In the genomic region with DNA sequence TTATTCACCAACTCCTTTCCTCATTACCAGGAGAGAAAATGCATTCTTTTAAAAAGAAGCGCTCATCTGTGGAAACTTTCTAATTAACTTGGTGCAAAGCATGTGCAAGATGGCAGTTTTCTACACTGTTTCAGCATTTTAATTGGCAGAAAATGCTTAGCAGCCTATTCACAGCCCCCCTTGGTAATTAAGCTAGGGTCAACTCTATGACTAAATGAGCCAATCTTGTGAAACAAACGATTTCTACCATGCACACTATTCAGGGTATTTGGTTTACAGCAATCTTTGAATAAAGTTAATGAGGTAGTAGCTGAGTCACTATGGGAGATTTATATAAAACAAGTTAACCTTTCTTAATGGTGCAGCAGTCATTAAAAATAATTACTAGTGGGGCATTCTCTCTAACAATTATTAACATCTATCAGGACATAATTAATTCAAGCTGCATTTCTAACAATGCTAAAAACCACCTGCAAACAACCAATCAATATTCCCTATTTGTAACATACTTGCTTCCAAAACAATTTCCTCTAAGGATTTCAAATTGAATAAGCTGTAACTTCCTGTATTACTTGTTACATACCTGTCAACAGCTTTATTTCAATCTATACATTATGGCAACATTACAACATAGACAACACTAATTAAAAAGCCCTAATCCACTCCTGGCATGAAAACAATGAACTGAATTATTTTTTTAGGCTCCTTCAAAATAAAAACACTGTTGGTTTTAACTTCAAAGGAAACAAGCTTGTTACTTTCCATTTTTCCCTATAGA, we compare ENCODE assay signal across 15 mouse cellular contexts.
DNase-seq lines count a peak whose midpoint lies in the region; ATAC-seq lines count a peak whose summit lies in the region.
"Had no signal": no experiment of that assay in that cellular context is flagged by ENCODE, and none has a peak within 500 bp of the region (broad histone marks: within the 10 kb centered on the region; RNA-seq: fewer than 3 reads in every experiment).

No protein-coding gene starts in this region.

- 18% methylated on average over 2 of the region's 2 CpGs for WGBS in forebrain, embryonic 11.5 days
- WGBS in forebrain, embryonic 10.5 days = 31% methylated on average over 2 of the region's 2 CpGs
- 41% methylated on average over 2 of the region's 2 CpGs for WGBS in midbrain, embryonic 13.5 days
- WGBS in midbrain, embryonic 11.5 days = 70% methylated on average over 2 of the region's 2 CpGs

- no peak overlapping the region for H3K9ac ChIP-seq in forebrain, embryonic 11.5 days (ENCODE audit: low read length)
- H3K9ac ChIP-seq in midbrain, embryonic 13.5 days (replicated peaks) = no peak overlapping the region
- no peak overlapping the region for H3K9ac ChIP-seq in midbrain, embryonic 11.5 days (ENCODE audit: low read length)
- H3K9ac ChIP-seq: embryonic facial prominence, embryonic 12.5 days; liver, embryonic 13.5 days had no signal

- no peaks in the 10 kb centered on the region for H3K4me1 ChIP-seq in forebrain, embryonic 11.5 days (replicated peaks; ENCODE audit: control insufficient read depth, insufficient read depth, low read length)
- H3K4me1 ChIP-seq in forebrain, embryonic 10.5 days = peaks cover 16% of the 10 kb centered on the region
- H3K4me1 ChIP-seq in midbrain, embryonic 13.5 days (replicated peaks) = 0 out of 2 replicates have a peak, but pooled peaks cover 3% of the 10 kb centered on the region
- H3K4me1 ChIP-seq in midbrain, embryonic 11.5 days (ENCODE audit: control insufficient read depth, insufficient read depth, low read length) = no peaks in the 10 kb centered on the region
- H3K4me1 ChIP-seq: embryonic facial prominence, embryonic 12.5 days; liver, embryonic 13.5 days had no signal

- H3K27me3 ChIP-seq in forebrain, embryonic 11.5 days (ENCODE audit: control insufficient read depth, insufficient read depth, low read length) = peaks cover 16% of the 10 kb centered on the region
- peaks cover 78% of the 10 kb centered on the region for H3K27me3 ChIP-seq in forebrain, embryonic 10.5 days (ENCODE audit: poor library complexity, severe bottlenecking)
- H3K27me3 ChIP-seq in midbrain, embryonic 13.5 days = no peaks in the 10 kb centered on the region
- no peaks in the 10 kb centered on the region for H3K27me3 ChIP-seq in midbrain, embryonic 11.5 days (ENCODE audit: control insufficient read depth, insufficient read depth, low read length)
- H3K27me3 ChIP-seq: embryonic facial prominence, embryonic 12.5 days; liver, embryonic 13.5 days had no signal

- peaks cover under 1% of the 10 kb centered on the region; the same call in 1 of the 2 replicates for H3K36me3 ChIP-seq in forebrain, embryonic 11.5 days (ENCODE audit: control insufficient read depth, insufficient read depth, low read length)
- peaks cover 59% of the 10 kb centered on the region for H3K36me3 ChIP-seq in forebrain, embryonic 10.5 days (replicated peaks)
- peaks cover 24% of the 10 kb centered on the region for H3K36me3 ChIP-seq in midbrain, embryonic 13.5 days
- peaks cover 5% of the 10 kb centered on the region for H3K36me3 ChIP-seq in midbrain, embryonic 11.5 days (ENCODE audit: control insufficient read depth, insufficient read depth, low read length)

- ATAC-seq in forebrain, embryonic 11.5 days (replicated peaks; ENCODE audit: low FRiP score) = peak; percentile 96
- ATAC-seq in midbrain, embryonic 13.5 days = peak; percentile 55; the same call in 1 of the 2 replicates
- ATAC-seq in midbrain, embryonic 11.5 days (ENCODE audit: low FRiP score) = no peak
- ATAC-seq: intestine, embryonic 16.5 days; lung, postnatal 0 days had no signal

- no peak overlapping the region for H3K27ac ChIP-seq in forebrain, embryonic 11.5 days (ENCODE audit: low read depth, low read length)
- H3K27ac ChIP-seq in forebrain, embryonic 10.5 days = no peak overlapping the region
- no peak overlapping the region for H3K27ac ChIP-seq in midbrain, embryonic 13.5 days
- H3K27ac ChIP-seq in midbrain, embryonic 11.5 days (ENCODE audit: low read depth, low read length) = no peak overlapping the region
- H3K27ac ChIP-seq: embryonic facial prominence, embryonic 12.5 days; liver, embryonic 13.5 days had no signal

- no peak overlapping the region for H3K4me3 ChIP-seq in forebrain, embryonic 11.5 days (ENCODE audit: low read depth, low read length)
- no peak overlapping the region for H3K4me3 ChIP-seq in forebrain, embryonic 10.5 days
- no peak overlapping the region for H3K4me3 ChIP-seq in midbrain, embryonic 13.5 days (replicated peaks)
- H3K4me3 ChIP-seq in midbrain, embryonic 11.5 days (ENCODE audit: low read depth, low read length) = no peak overlapping the region
- H3K4me3 ChIP-seq: embryonic facial prominence, embryonic 12.5 days; liver, embryonic 13.5 days had no signal

- H3K4me2 ChIP-seq in forebrain, embryonic 11.5 days (ENCODE audit: low read depth, low read length, severe bottlenecking) = no peak overlapping the region
- no peak overlapping the region for H3K4me2 ChIP-seq in midbrain, embryonic 13.5 days (replicated peaks)
- no peak overlapping the region for H3K4me2 ChIP-seq in midbrain, embryonic 11.5 days
- H3K4me2 ChIP-seq: embryonic facial prominence, embryonic 12.5 days; liver, embryonic 13.5 days had no signal

- DNase-seq in forebrain, embryonic 11.5 days (ENCODE audit: low spot score) = no peak
- DNase-seq in forebrain, embryonic 10.5 days (ENCODE audit: extremely low spot score, low spot score) = no peak
- no peak for DNase-seq in midbrain, embryonic 11.5 days (ENCODE audit: low spot score, missing footprints)
- DNase-seq in hindlimb bud, embryonic 11.5 days (ENCODE audit: extremely low spot score, low read depth, low spot score) = peak; percentile 60
- DNase-seq in retina, postnatal 1 day = peak; percentile 95
- no peak for DNase-seq in gastrocnemius, adult 8-10 months (ENCODE audit: low spot score in 2 of 2)
- DNase-seq in spleen, postnatal 36 days (ENCODE audit: low spot score in 2 of 2) = no peak
- DNase-seq: adrenal gland, postnatal 10 days; cerebellum, postnatal 10 days; liver, embryonic 13.5 days; right cerebral cortex, postnatal 14 days had no signal

- H3K9me3 ChIP-seq in forebrain, embryonic 11.5 days (ENCODE audit: control insufficient read depth, low read length) = no peaks in the 10 kb centered on the region
- H3K9me3 ChIP-seq in forebrain, embryonic 10.5 days = no peaks in the 10 kb centered on the region
- no peaks in the 10 kb centered on the region for H3K9me3 ChIP-seq in midbrain, embryonic 13.5 days
- no peaks in the 10 kb centered on the region for H3K9me3 ChIP-seq in midbrain, embryonic 11.5 days (ENCODE audit: control insufficient read depth, low read length)
- H3K9me3 ChIP-seq: embryonic facial prominence, embryonic 12.5 days; liver, embryonic 13.5 days had no signal

Comparison
In these comparisons a context has a peak if more than half of its experiments do, and no peak if none do; other contexts are left out.
1. DNase-seq: peak in hindlimb bud, embryonic 11.5 days (single experiment) and retina, postnatal 1 day (single experiment); none in forebrain, embryonic 11.5 days (single experiment), forebrain, embryonic 10.5 days (single experiment), midbrain, embryonic 11.5 days (single experiment), gastrocnemius, adult 8-10 months (0 of 2) and spleen, postnatal 36 days (0 of 2).